Mouse (Mus musculus): Measurements from ENCODE around the gene Hivep1.

DNA sequence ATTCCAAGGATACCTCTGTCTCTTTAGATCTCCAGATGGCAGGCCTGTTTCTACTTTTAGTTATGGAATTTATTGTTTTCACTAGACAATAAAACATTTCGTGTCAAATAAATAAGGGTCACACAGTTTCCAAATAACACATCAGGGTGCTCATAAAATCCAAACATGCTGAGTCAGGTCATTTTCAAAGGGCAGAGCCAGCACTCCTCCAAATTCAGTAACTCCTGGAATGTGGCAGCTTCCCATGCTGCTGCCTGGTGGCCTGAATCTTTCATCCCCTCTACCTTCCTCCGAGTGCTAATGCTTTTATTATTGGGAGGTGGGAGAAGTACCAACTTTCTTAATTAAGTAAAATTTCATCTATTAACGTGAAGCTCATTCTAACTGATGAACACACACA lies 190.3 kb downstream of the Hivep1 start:
- TF ChIP-seq POLR2A (IDR thresholded peaks at IDR 0.05; ENCODE audit: insufficient read length, low read depth) (no peak), SRF (IDR thresholded peaks at IDR 0.05; ENCODE audit: control insufficient read depth, insufficient read length, low read depth) (no peak), MYOD1 (IDR thresholded peaks at IDR 0.05; ENCODE audit: control insufficient read depth in 1 of 3, insufficient read length in 2 of 3, low read depth in 2 of 3) (no peak), CEBPB (IDR thresholded peaks at IDR 0.05; ENCODE audit: insufficient read depth, poor library complexity, severe bottlenecking) (no peak)
